Mouse (Mus musculus): Measurements from ENCODE around the gene Adgrd1. TPM values are rescaled to one million over a fixed set of nuclear protein-coding genes. Genes with fewer than 3 reads are reported as not detected.
"Not testable (repeated sequence)": the region's sequence is repeated elsewhere in the genome, so short reads cannot be mapped to it uniquely, and the experiment has no call there.

Adgrd1 gene
- polyA plus RNA-seq, 1 experiment from 2014 or later: not detected

- Histone ChIP-seq H3K27ac (no peak overlapping the region), H3K79me2 (ENCODE audit: inconsistent target) (no peaks in the 10 kb centered on the region), H3K4me3 (ENCODE audit: inconsistent target) (no peak overlapping the region), H3K36me3 (ENCODE audit: inconsistent target) (no peaks in the 10 kb centered on the region)
- WGBS (ENCODE audit: missing documents): 94% methylated on average over 4 of the region's 4 CpGs
Measured at GRCm38 (mm10) chr5:129119146-129119545, 22.6 kb downstream of the Adgrd1 start.

GRCm38 (mm10) chr5:129121654-129122285 is 25.2 kb downstream of the Adgrd1 start:
- Histone ChIP-seq H3K36me3 (ENCODE audit: inconsistent target) (no peaks in the 10 kb centered on the region), H3K4me3 (ENCODE audit: inconsistent target) (no peak overlapping the region), H3K27ac (no peak overlapping the region), H3K79me2 (ENCODE audit: inconsistent target) (no peaks in the 10 kb centered on the region)
- WGBS (ENCODE audit: missing documents): 90% methylated on average over 15 of the region's 15 CpGs

- H3K36me3 ChIP-seq (ENCODE audit: inconsistent target): no peaks in the 10 kb centered on the region
- WGBS (ENCODE audit: missing documents): 88% methylated on average over 7 of the region's 7 CpGs
Measured at GRCm38 (mm10) chr5:129122491-129122890, 25.9 kb downstream of the Adgrd1 start.

GRCm38 (mm10) chr5:129124070-129124828 is 27.7 kb downstream of the Adgrd1 start:
- Histone ChIP-seq H3K27ac (no peak overlapping the region), H3K79me2 (ENCODE audit: inconsistent target) (no peaks in the 10 kb centered on the region)
- whole genome bisulfite sequencing (ENCODE audit: missing documents): 62% methylated on average over 11 of the region's 11 CpGs

More at GRCm38 (mm10) chr5:129122491-129122890, 25.9 kb downstream of the Adgrd1 start:
- H3K27ac ChIP-seq: no peak overlapping the region
- H3K4me3 ChIP-seq (ENCODE audit: inconsistent target): no peak overlapping the region
- no peaks in the 10 kb centered on the region for H3K79me2 ChIP-seq (ENCODE audit: inconsistent target)

GRCm38 (mm10) chr5:129128310-129128709 is 31.8 kb downstream of the Adgrd1 start:
- WGBS (ENCODE audit: missing documents): 95% methylated on average over 13 of the region's 22 CpGs
- not testable (repeated sequence) for H3K79me2 ChIP-seq (ENCODE audit: inconsistent target); H3K36me3 ChIP-seq (ENCODE audit: inconsistent target)

More at GRCm38 (mm10) chr5:129124070-129124828, 27.7 kb downstream of the Adgrd1 start:
- H3K4me3 ChIP-seq (ENCODE audit: inconsistent target): no peak overlapping the region
- no peaks in the 10 kb centered on the region for H3K36me3 ChIP-seq (ENCODE audit: inconsistent target)

DNA sequence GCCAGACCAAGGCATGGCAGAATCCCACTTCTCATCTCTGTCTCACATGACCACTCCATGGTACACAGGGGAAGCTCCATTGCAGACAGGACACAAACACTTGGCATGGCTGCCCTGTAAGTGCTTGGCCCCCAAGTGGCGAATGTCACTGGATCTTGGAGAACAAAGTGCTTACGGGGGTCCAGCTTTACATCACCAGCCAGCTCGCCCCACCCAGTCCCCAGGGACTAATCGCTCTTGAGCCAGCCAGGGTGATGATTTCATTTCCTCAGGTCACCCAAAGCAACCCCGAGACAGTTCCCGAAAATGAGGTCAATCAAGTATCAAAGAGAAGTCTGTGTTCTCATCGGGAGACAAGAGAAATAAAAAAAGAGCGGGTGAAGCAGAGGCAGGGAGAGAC is 33.8 kb downstream of the Adgrd1 start:
- Histone ChIP-seq H3K27ac (no peak overlapping the region), H3K4me3 (ENCODE audit: inconsistent target) (no peak overlapping the region), H3K79me2 (ENCODE audit: inconsistent target) (no peaks in the 10 kb centered on the region), H3K36me3 (ENCODE audit: inconsistent target) (no peaks in the 10 kb centered on the region)
- WGBS (ENCODE audit: missing documents): 96% methylated on average over 8 of the region's 8 CpGs

More at GRCm38 (mm10) chr5:129128310-129128709, 31.8 kb downstream of the Adgrd1 start:
- H3K4me3 ChIP-seq (ENCODE audit: inconsistent target); H3K27ac ChIP-seq: not testable (repeated sequence)

GRCm38 (mm10) chr5:129137405-129137804 is 40.9 kb downstream of the Adgrd1 start:
- WGBS (ENCODE audit: missing documents): 89% methylated on average over 5 of the region's 5 CpGs
- Histone ChIP-seq H3K4me3 (ENCODE audit: inconsistent target) (no peak overlapping the region), H3K79me2 (ENCODE audit: inconsistent target) (no peaks in the 10 kb centered on the region), H3K27ac (no peak overlapping the region), H3K36me3 (ENCODE audit: inconsistent target) (no peaks in the 10 kb centered on the region)

DNA sequence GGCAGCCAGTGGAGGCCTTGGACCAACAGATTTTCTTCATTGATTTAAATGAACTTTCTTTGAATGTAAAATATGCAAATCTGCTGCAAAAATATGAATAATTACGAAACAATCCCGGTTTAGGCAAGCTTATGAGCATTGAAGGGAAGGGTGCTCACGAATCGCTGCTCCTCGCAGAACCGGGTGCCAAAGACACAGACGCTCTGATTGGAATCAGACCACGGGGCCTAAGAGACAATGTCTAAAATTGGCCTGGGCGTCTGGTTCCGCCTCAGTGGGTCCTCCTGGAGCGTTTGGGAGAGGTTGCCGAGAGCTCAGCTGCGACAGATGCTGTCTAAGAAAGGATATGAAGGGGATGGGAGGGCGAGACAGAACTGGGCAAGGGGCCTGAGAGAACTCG is 42.0 kb downstream of the Adgrd1 start:
- Histone ChIP-seq H3K79me2 (ENCODE audit: inconsistent target) (no peaks in the 10 kb centered on the region), H3K36me3 (ENCODE audit: inconsistent target) (no peaks in the 10 kb centered on the region), H3K4me3 (ENCODE audit: inconsistent target) (no peak overlapping the region), H3K27ac (no peak overlapping the region)
- 89% methylated on average over 15 of the region's 15 CpGs for whole genome bisulfite sequencing (ENCODE audit: missing documents)

GRCm38 (mm10) chr5:129142801-129143200 is 46.3 kb downstream of the Adgrd1 start:
- H3K4me3 ChIP-seq (ENCODE audit: inconsistent target): no peak overlapping the region
- H3K27ac ChIP-seq: no peak overlapping the region
- WGBS (ENCODE audit: missing documents): 23% methylated on average over 5 of the region's 5 CpGs
- H3K79me2 ChIP-seq (ENCODE audit: inconsistent target): no peaks in the 10 kb centered on the region
- no peaks in the 10 kb centered on the region for H3K36me3 ChIP-seq (ENCODE audit: inconsistent target)

DNA sequence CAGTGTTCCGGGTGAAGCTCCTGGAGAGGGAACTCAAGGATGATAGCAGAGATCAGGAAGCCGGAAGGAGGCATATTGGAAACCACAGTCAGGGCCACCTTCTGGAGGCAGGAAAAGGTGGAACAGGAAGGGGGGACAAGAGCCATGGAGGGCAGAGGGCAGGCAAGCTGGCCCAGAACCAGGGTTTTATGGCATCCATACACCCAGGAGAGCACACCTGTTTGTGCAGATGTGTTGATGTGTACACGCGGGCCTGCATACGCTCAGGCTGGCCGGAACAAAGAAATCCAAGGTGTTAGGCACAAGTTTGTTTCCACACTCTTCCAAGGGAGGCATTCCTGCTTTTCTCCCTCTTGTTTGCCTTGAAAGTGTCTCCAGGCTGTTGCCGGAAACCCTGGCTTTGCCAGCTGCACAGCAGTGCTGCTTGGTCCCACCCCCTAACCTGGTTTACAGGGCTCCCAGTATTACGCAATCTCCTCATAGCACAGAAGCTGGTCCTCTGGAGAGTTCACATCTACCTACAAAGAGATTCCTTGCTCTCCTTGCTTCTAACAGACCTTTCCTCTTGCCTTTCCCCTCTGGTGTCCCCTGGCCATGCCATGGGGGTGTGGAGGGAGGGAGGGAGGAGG is 48.9 kb downstream of the Adgrd1 start:
- no peaks in the 10 kb centered on the region for H3K79me2 ChIP-seq (ENCODE audit: inconsistent target)
- no peaks in the 10 kb centered on the region for H3K36me3 ChIP-seq (ENCODE audit: inconsistent target)
- H3K4me3 ChIP-seq (ENCODE audit: inconsistent target): no peak overlapping the region
- H3K27ac ChIP-seq: no peak overlapping the region
- WGBS (ENCODE audit: missing documents): 86% methylated on average over 8 of the region's 8 CpGs

DNA sequence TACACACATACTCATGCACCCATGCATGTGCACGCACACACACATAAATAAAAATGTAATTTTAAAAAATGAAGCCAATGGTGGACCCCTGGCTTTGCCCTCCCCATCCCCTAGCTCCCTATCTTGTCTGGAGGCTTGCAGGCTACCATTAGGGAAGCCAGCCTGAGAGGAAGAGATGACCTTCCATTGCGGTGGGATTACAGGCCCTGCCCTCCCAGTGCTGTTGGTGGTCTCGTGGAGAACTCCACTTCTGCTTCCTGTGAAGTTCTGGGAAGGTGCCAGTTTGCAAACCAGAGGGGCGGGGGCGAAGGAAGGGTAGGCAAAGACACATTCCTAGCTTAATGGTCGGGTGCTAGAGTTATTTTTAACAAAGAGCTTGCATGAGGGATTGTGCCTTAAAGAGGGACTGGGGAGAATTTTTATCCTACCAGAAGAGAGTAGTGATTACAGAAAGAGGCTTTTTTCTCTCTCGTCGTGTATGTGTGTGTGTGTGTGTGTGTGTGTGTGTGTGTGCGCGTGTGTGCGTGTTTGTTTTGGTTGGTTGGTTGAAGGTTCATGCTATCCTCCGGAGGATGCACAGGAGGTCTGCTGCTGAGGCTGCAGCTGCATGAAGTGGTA is 50.5 kb downstream of the Adgrd1 start:
- 45% methylated on average over 12 of the region's 12 CpGs for WGBS (ENCODE audit: missing documents)
- Histone ChIP-seq H3K27ac (no peak overlapping the region), H3K79me2 (ENCODE audit: inconsistent target) (no peaks in the 10 kb centered on the region), H3K36me3 (ENCODE audit: inconsistent target) (no peaks in the 10 kb centered on the region), H3K4me3 (ENCODE audit: inconsistent target) (no peak overlapping the region)

DNA sequence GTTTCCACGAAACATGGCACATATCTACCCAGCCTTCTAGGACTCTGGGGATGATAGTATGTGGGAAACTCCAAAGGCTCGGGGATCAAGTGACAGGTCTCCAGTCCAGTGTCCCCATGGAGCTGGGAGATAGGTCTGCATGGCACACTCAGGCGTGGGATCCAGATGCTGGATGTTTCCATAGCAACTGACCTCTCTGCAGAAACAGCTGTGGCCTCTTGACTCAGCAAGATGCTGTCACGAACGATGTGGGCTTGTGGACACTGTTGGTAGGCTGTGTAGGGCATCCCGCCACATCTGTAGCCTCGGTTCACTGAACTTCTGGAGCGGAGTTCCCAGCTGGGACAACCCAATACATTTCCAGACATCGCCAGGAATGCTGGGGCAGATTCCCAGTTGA is 51.9 kb downstream of the Adgrd1 start:
- no peaks in the 10 kb centered on the region for H3K36me3 ChIP-seq (ENCODE audit: inconsistent target)
- H3K79me2 ChIP-seq (ENCODE audit: inconsistent target): no peaks in the 10 kb centered on the region
- 88% methylated on average over 9 of the region's 9 CpGs for WGBS (ENCODE audit: missing documents)
- H3K27ac ChIP-seq: no peak overlapping the region
- H3K4me3 ChIP-seq (ENCODE audit: inconsistent target): no peak overlapping the region

- no peaks in the 10 kb centered on the region for H3K36me3 ChIP-seq (ENCODE audit: inconsistent target)
- no peak overlapping the region for H3K4me3 ChIP-seq (ENCODE audit: inconsistent target)
- H3K79me2 ChIP-seq (ENCODE audit: inconsistent target): no peaks in the 10 kb centered on the region
- 87% methylated on average over 14 of the region's 14 CpGs for WGBS (ENCODE audit: missing documents)
- H3K27ac ChIP-seq: no peak overlapping the region
Measured at GRCm38 (mm10) chr5:129155023-129155901, 58.7 kb downstream of the Adgrd1 start.

DNA sequence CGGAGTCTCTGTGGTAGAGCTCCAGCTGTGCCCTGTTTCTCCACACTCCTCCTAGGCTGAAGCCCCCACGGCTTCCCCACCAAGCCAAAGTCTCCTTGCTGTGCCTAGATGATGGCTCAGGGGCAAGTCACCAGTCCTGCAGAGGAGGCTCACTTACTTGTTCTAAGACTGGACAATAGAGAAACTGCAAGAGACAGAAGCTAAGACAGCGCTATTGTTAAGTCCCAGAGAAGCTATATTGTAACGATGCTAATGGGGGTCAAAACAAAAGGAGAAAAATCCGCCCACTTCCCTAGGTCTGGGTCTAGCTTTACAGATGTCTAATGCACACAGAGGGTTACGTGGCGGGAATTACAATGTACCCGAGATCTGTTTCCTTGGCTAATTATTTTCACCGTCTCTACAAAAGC is 59.4 kb downstream of the Adgrd1 start:
- Histone ChIP-seq H3K27ac (no peak overlapping the region), H3K79me2 (ENCODE audit: inconsistent target) (no peaks in the 10 kb centered on the region), H3K36me3 (ENCODE audit: inconsistent target) (no peaks in the 10 kb centered on the region), H3K4me3 (ENCODE audit: inconsistent target) (no peak overlapping the region)
- 63% methylated on average over 9 of the region's 9 CpGs for WGBS (ENCODE audit: missing documents)
